Mouse (Mus musculus) limb, embryonic 14.5 days (tissue): Measurements from ENCODE around the gene Il34. TPM values are rescaled to one million over a fixed set of nuclear protein-coding genes. Genes with fewer than 3 reads are reported as not detected.

ENCODE experiments used
- ATAC-seq: fragments of 200-750 bp; cut with Nextera tagmentation; 2 replicates; pipeline ENCODE4 v1.8.0; 2017; ENCODE audit warnings: low read depth, moderate number of reproducible peaks, moderate TSS enrichment; ENCODE audit not compliant: low FRiP score
- DNase-seq: peaks from one replicate; pipeline ENCODE4 v3.0.0-alpha.2; 2015; ENCODE audit warnings: low spot score
- H3K27ac ChIP-seq: fragments of 300-500 bp; sonication (generic); replicated peaks from 2 replicates; pipeline ENCODE4 v1.5.1; 2014; ENCODE audit warnings: low read depth, mild to moderate bottlenecking, low read length, moderate library complexity, mixed read lengths
- H3K27me3 ChIP-seq: fragments of 300-500 bp; sonication (generic); 2 replicates; pipeline ENCODE4 v1.6.1; 2014; ENCODE audit warnings: low read length, mixed read lengths; ENCODE audit not compliant: control insufficient read depth, insufficient read depth
- H3K36me3 ChIP-seq: fragments of 300-500 bp; sonication (generic); 2 replicates; pipeline ENCODE4 v1.6.1; 2014; ENCODE audit warnings: mild to moderate bottlenecking, low read length, moderate library complexity, mixed read lengths; ENCODE audit not compliant: control insufficient read depth, insufficient read depth
- H3K4me1 ChIP-seq: fragments of 300-500 bp; sonication (generic); 2 replicates; pipeline ENCODE4 v1.6.1; 2014; ENCODE audit warnings: antibody characterized with exemption, low read length, mixed read lengths; ENCODE audit not compliant: control insufficient read depth, insufficient read depth
- H3K4me2 ChIP-seq: fragments of 300-500 bp; sonication (generic); replicated peaks from 2 replicates; pipeline ENCODE4 v1.6.1; 2014; ENCODE audit warnings: low read depth, mild to moderate bottlenecking, low read length, moderate library complexity; ENCODE audit not compliant: severe bottlenecking
- H3K4me3 ChIP-seq: fragments of 300-500 bp; sonication (generic); replicated peaks from 2 replicates; pipeline ENCODE4 v1.5.1; 2014; ENCODE audit warnings: low read length
- H3K9ac ChIP-seq: fragments of 300-500 bp; sonication (generic); 2 replicates; pipeline ENCODE4 v1.6.1; 2014; ENCODE audit warnings: mild to moderate bottlenecking, low read depth, low read length, moderate library complexity; ENCODE audit not compliant: severe bottlenecking
- H3K9me3 ChIP-seq: fragments of 300-500 bp; sonication (generic); 2 replicates; pipeline ENCODE4 v1.6.1; 2016; ENCODE audit warnings: low read length; ENCODE audit not compliant: control insufficient read depth
- POLR2A ChIP-seq: fragments of 200-500 bp; IDR thresholded peaks from 2 replicates; pipeline ENCODE4 v1.8.0; 2012; ENCODE audit warnings: inconsistent platforms, mild to moderate bottlenecking, moderate library complexity, borderline replicate concordance; ENCODE audit not compliant: insufficient read depth, insufficient read length; ENCODE audit errors: extremely low read depth
- WGBS: fragments of 180-500 bp; shearing (Covaris S2); extraction: QIAGEN DNeasy Blood & Tissue Kit; methylation state at CpG from one replicate; pipeline ENCODE4 v1.1.7; 2014; 5-methylcytosine and 5-hydroxymethylcytosine counted together
- polyA plus RNA-seq, 2 experiments: library from polyadenylated mRNA; depleted of rRNA in 1 of 2; stranded (reverse) in 1 of 2; unstranded in 1 of 2; fragments of >200 nt; fragmentation: Nextera tagmentation in 1 of 2; extraction: Ambion mirVana in 1 of 2; gene quantifications; 2 replicates each; pipeline versions ENCODE4 v1.2.1 to v1.2.3; 2012 to 2014

Gene Il34
- polyA plus RNA-seq, 2 experiments = 0.95 to 1.6 TPM

- Histone ChIP-seq H3K9me3 (no peaks in the 10 kb centered on the region), H3K4me3 (peak within 1 kb of the TSS; percentile 64), H3K27me3 (no peaks in the 10 kb centered on the region), H3K36me3 (0 out of 2 replicates have a peak, but pooled peaks cover under 1% of the 10 kb centered on the region), H3K9ac (peak within 1 kb of the TSS; percentile 84), H3K4me1 (peaks cover 78% of the 10 kb centered on the region), H3K4me2 (peak within 1 kb of the TSS; percentile 90), H3K27ac (peak within 1 kb of the TSS; percentile 91)
- peak; percentile 86 for ATAC-seq
- DNase-seq = peak; percentile 89
- TF ChIP-seq POLR2A = no peak
- WGBS = 6% methylated on average over 39 of the region's 75 CpGs
Observed at GRCm38 (mm10) chr8:110720685-110721598, 84.8 kb downstream of the Il34 start, which contains the start of gene Mtss1l. Gene Mtss1l, plus strand, starts transcription at chr8:110721476.

DNA sequence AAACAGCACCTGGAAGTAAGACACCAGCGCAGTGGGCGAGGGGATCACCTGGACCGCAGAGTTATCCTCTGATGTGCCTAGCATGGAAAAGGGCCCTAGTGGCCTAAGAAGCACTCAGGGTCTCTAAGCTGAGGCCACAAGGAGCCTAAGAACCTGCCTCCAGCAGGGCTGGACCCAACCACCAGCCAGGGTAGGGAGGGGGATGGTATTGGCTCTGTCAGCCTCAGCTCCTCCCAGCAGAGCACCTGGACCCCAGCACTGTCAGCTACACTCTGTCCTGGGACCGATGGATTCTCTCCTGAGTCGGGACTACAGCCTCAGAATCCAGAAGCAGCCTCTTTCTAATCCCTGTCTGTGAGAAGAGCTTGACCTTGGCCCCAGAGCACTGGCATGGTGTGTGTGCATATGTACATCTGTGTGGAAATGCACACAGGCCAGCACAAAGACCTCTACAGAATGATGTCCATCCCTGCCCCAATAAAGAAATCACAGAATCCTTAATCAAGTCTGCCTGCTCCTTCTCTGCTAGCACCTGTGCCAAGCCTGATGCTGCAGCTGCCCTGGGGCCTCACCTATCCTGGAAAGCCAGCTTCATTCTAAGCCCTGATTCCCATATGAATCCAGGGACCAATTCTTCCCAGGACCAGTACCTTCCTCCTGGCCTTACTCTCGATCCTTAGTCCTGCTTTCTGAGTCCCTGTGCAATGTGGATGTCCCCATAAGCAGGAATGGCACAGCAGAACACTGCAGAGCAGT lies 85.6 kb downstream of the Il34 start:
- Histone ChIP-seq H3K27ac (peak overlapping the region; percentile 91; the same call in 1 of the 2 replicates), H3K4me3 (no peak overlapping the region), H3K4me2 (no peak overlapping the region), H3K27me3 (no peaks in the 10 kb centered on the region), H3K9ac (no peak overlapping the region), H3K9me3 (no peaks in the 10 kb centered on the region), H3K4me1 (peaks cover 82% of the 10 kb centered on the region), H3K36me3 (no peaks in the 10 kb centered on the region)
- 43% methylated on average over 6 of the region's 6 CpGs for WGBS
- TF ChIP-seq POLR2A = no peak
- DNase-seq (no peak), ATAC-seq (no peak)

- TF ChIP-seq POLR2A = no peak
- Histone ChIP-seq H3K27ac (peak overlapping the region; percentile 33), H3K36me3 (no peaks in the 10 kb centered on the region; the same call in 1 of the 2 replicates), H3K27me3 (no peaks in the 10 kb centered on the region), H3K9me3 (no peaks in the 10 kb centered on the region), H3K4me2 (0 out of 2 replicates have a peak overlapping the region, but pooled peaks have one; percentile 1), H3K9ac (no peak overlapping the region), H3K4me1 (peaks cover 82% of the 10 kb centered on the region), H3K4me3 (no peak overlapping the region)
- 35% methylated on average over 12 of the region's 12 CpGs for WGBS
- no peak for ATAC-seq
- DNase-seq = no peak
Observed at GRCm38 (mm10) chr8:110718969-110719670, 86.6 kb downstream of the Il34 start.

GRCm38 (mm10) chr8:110718209-110718968 lies 87.3 kb downstream of the Il34 start:
- H3K9me3 ChIP-seq = no peaks in the 10 kb centered on the region
- H3K4me1 ChIP-seq = peaks cover 75% of the 10 kb centered on the region
- H3K4me3 ChIP-seq = no peak overlapping the region
- H3K4me2 ChIP-seq = no peak overlapping the region
- H3K9ac ChIP-seq = no peak overlapping the region
- 0 out of 2 replicates have a peak overlapping the region, but pooled peaks have one; percentile 33 for H3K27ac ChIP-seq
- WGBS = 80% methylated on average over 8 of the region's 8 CpGs
- peaks cover 5% of the 10 kb centered on the region for H3K36me3 ChIP-seq
- DNase-seq (no peak), ATAC-seq (no peak)
- no peaks in the 10 kb centered on the region for H3K27me3 ChIP-seq
- no peak for TF ChIP-seq POLR2A
